ENCODE assay signal across 9 mouse cellular contexts in genomic region chr7:76889416-76890209, GRCm38 (mm10).
DNase-seq lines count a peak whose midpoint lies in the region; ATAC-seq and TF ChIP-seq lines count a peak whose summit lies in the region.
"Had no signal": no experiment of that assay in that cellular context is flagged by ENCODE, and none has a peak within 500 bp of the region (broad histone marks: within the 10 kb centered on the region; RNA-seq: fewer than 3 reads in every experiment).

No protein-coding gene starts in this region.

- H3K27me3 ChIP-seq in kidney, postnatal 0 days (ENCODE audit: insufficient read depth, low read length) = no peaks in the 10 kb centered on the region
- H3K27me3 ChIP-seq in hindbrain, embryonic 10.5 days (ENCODE audit: insufficient read depth, poor library complexity, severe bottlenecking) = no peaks in the 10 kb centered on the region
- H3K27me3 ChIP-seq in limb, embryonic 15.5 days = no peaks in the 10 kb centered on the region

- no peak for TF ChIP-seq CTCF in kidney, postnatal 0 days (IDR thresholded peaks at IDR 0.05; ENCODE audit: low read depth)

- peak overlapping the region; percentile 37 for H3K4me2 ChIP-seq in kidney, postnatal 0 days (ENCODE audit: low read length)
- 0 out of 2 replicates have a peak overlapping the region, but pooled peaks have one; percentile 10 for H3K4me2 ChIP-seq in limb, embryonic 15.5 days

- WGBS in kidney, postnatal 0 days = 31% methylated on average over 22 of the region's 22 CpGs
- 30% methylated on average over 22 of the region's 22 CpGs for WGBS in hindbrain, embryonic 10.5 days
- WGBS in limb, embryonic 15.5 days = 45% methylated on average over 22 of the region's 22 CpGs

- H3K4me3 ChIP-seq in kidney, postnatal 0 days (replicated peaks; ENCODE audit: low read depth, low read length) = 0 out of 2 replicates have a peak overlapping the region, but pooled peaks have one; percentile 16
- peak overlapping the region; percentile 32 for H3K4me3 ChIP-seq in hindbrain, embryonic 10.5 days
- no peak overlapping the region for H3K4me3 ChIP-seq in limb, embryonic 15.5 days

- DNase-seq in kidney, postnatal 0 days (ENCODE audit: low spot score) = peak; percentile 26
- DNase-seq in kidney, adult 18-20 months = no peak
- DNase-seq in hindbrain, embryonic 10.5 days (ENCODE audit: low spot score) = peak; percentile 51
- DNase-seq in right cerebral cortex, postnatal 14 days = peak; percentile 6
- no peak for DNase-seq in urinary bladder, postnatal 10 days (ENCODE audit: low spot score)
- DNase-seq in thymus, adult 18-20 months = no peak
- DNase-seq: thymus, postnatal 36 days had no signal

- H3K9ac ChIP-seq in kidney, postnatal 0 days (ENCODE audit: low read depth, low read length) = no peak overlapping the region
- no peak overlapping the region for H3K9ac ChIP-seq in limb, embryonic 15.5 days

- H3K4me1 ChIP-seq in kidney, postnatal 0 days (replicated peaks; ENCODE audit: insufficient read depth, low read length) = no peaks in the 10 kb centered on the region
- H3K4me1 ChIP-seq in hindbrain, embryonic 10.5 days (replicated peaks) = 0 out of 2 replicates have a peak, but pooled peaks cover 6% of the 10 kb centered on the region
- no peaks in the 10 kb centered on the region for H3K4me1 ChIP-seq in limb, embryonic 15.5 days

- no peak for ATAC-seq in kidney, postnatal 0 days (replicated peaks; ENCODE audit: low FRiP score, low read depth)
- no peak for ATAC-seq in limb, embryonic 15.5 days (ENCODE audit: insufficient number of reproducible peaks, low FRiP score, low TSS enrichment, low read depth)
- no peak for ATAC-seq in megakaryocyte progenitor cell, adult 5-6 weeks (replicated peaks; ENCODE audit: poor library complexity)

- no peaks in the 10 kb centered on the region for H3K36me3 ChIP-seq in kidney, postnatal 0 days (ENCODE audit: insufficient read depth, low read length)
- H3K36me3 ChIP-seq in hindbrain, embryonic 10.5 days = no peaks in the 10 kb centered on the region
- H3K36me3 ChIP-seq in limb, embryonic 15.5 days = no peaks in the 10 kb centered on the region

- H3K27ac ChIP-seq in kidney, postnatal 0 days = no peak overlapping the region
- H3K27ac ChIP-seq in hindbrain, embryonic 10.5 days = no peak overlapping the region; the same call in 1 of the 2 replicates
- H3K27ac ChIP-seq in limb, embryonic 15.5 days = no peak overlapping the region

- H3K9me3 ChIP-seq in kidney, postnatal 0 days (replicated peaks; ENCODE audit: low read length) = no peaks in the 10 kb centered on the region
- H3K9me3 ChIP-seq in hindbrain, embryonic 10.5 days = no peaks in the 10 kb centered on the region
- no peaks in the 10 kb centered on the region for H3K9me3 ChIP-seq in limb, embryonic 15.5 days

Comparison
In these comparisons a context has a peak if more than half of its experiments do, and no peak if none do; other contexts are left out.
1. DNase-seq: peak in kidney, postnatal 0 days (single experiment), hindbrain, embryonic 10.5 days (single experiment) and right cerebral cortex, postnatal 14 days (single experiment); none in kidney, adult 18-20 months (single experiment), urinary bladder, postnatal 10 days (single experiment) and thymus, adult 18-20 months (0 of 2).